In genomic region chr17:14578721-14579120, GRCm38 (mm10) we compare ENCODE assay signal across 18 mouse cellular contexts.
A peak's percentile ranks its signal among the peaks of the same experiment; 100 is the strongest.
DNase-seq lines count a peak whose midpoint lies in the region; ATAC-seq and TF ChIP-seq lines count a peak whose summit lies in the region.
"Had no signal": no experiment of that assay in that cellular context is flagged by ENCODE, and none has a peak within 500 bp of the region (broad histone marks: within the 10 kb centered on the region; RNA-seq: fewer than 3 reads in every experiment).

No protein-coding gene starts in this region.

- H3K27ac ChIP-seq in heart, embryonic 12.5 days (ENCODE audit: poor library complexity, severe bottlenecking): no peak overlapping the region
- 0 out of 2 replicates have a peak overlapping the region, but pooled peaks have one; percentile 31 for H3K27ac ChIP-seq in ES-E14 (ENCODE audit: insufficient read depth, low read depth, low read length, poor library complexity, severe bottlenecking)
- H3K27ac ChIP-seq in limb, embryonic 14.5 days (replicated peaks; ENCODE audit: low read depth, low read length): peak overlapping the region; percentile 44; the same call in 1 of the 2 replicates
- H3K27ac ChIP-seq: forebrain, embryonic 15.5 days; heart, embryonic 10.5 days; hindbrain, embryonic 13.5 days; intestine, embryonic 15.5 days had no signal

- H3K4me3 ChIP-seq in heart, embryonic 12.5 days: no peak overlapping the region
- no peak overlapping the region for H3K4me3 ChIP-seq in ES-E14 (ENCODE audit: insufficient read depth in 1 of 2, low read depth in 1 of 2, low read length in 2 of 2, poor library complexity in 1 of 2, severe bottlenecking in 1 of 2)
- no peak overlapping the region for H3K4me3 ChIP-seq in limb, embryonic 14.5 days (replicated peaks; ENCODE audit: low read length)
- H3K4me3 ChIP-seq: forebrain, embryonic 15.5 days; heart, embryonic 10.5 days; hindbrain, embryonic 13.5 days; intestine, embryonic 15.5 days had no signal

- H3K27me3 ChIP-seq in heart, embryonic 12.5 days (replicated peaks): no peaks in the 10 kb centered on the region
- H3K27me3 ChIP-seq in limb, embryonic 14.5 days (ENCODE audit: control insufficient read depth, insufficient read depth, low read length): no peaks in the 10 kb centered on the region
- H3K27me3 ChIP-seq: forebrain, embryonic 15.5 days; hindbrain, embryonic 13.5 days; intestine, embryonic 15.5 days; Patski had no signal

- no peaks in the 10 kb centered on the region for H3K9me3 ChIP-seq in heart, embryonic 12.5 days (replicated peaks)
- H3K9me3 ChIP-seq in ES-E14 (ENCODE audit: control insufficient read depth, insufficient read depth, low read depth, low read length): no peaks in the 10 kb centered on the region
- H3K9me3 ChIP-seq in limb, embryonic 14.5 days (ENCODE audit: control insufficient read depth, low read length): no peaks in the 10 kb centered on the region
- H3K9me3 ChIP-seq: forebrain, embryonic 15.5 days; heart, embryonic 10.5 days; hindbrain, embryonic 13.5 days; intestine, embryonic 15.5 days had no signal

- H3K4me2 ChIP-seq in heart, embryonic 12.5 days: no peak overlapping the region
- no peak overlapping the region for H3K4me2 ChIP-seq in limb, embryonic 14.5 days (replicated peaks; ENCODE audit: low read depth, low read length, severe bottlenecking)
- H3K4me2 ChIP-seq: forebrain, embryonic 15.5 days; hindbrain, embryonic 13.5 days; intestine, embryonic 15.5 days had no signal

- H3K36me3 ChIP-seq in heart, embryonic 12.5 days: no peaks in the 10 kb centered on the region
- H3K36me3 ChIP-seq in ES-E14 (ENCODE audit: control insufficient read depth, insufficient read depth, low read length, poor library complexity, severe bottlenecking): no peaks in the 10 kb centered on the region
- H3K36me3 ChIP-seq in limb, embryonic 14.5 days (ENCODE audit: control insufficient read depth, insufficient read depth, low read length): no peaks in the 10 kb centered on the region
- H3K36me3 ChIP-seq: forebrain, embryonic 15.5 days; heart, embryonic 10.5 days; hindbrain, embryonic 13.5 days; intestine, embryonic 15.5 days had no signal

- 87% methylated on average over 1 of the region's 1 CpGs for WGBS in heart, embryonic 12.5 days
- WGBS in limb, embryonic 14.5 days: 71% methylated on average over 1 of the region's 1 CpGs

- intact Hi-C loops in heart, postnatal 10 days (cut with DNase I): no loop called here

- no peak overlapping the region for H3K9ac ChIP-seq in heart, embryonic 12.5 days
- H3K9ac ChIP-seq in ES-E14 (ENCODE audit: insufficient read depth, low read depth, low read length, poor library complexity, severe bottlenecking): no peak overlapping the region
- no peak overlapping the region for H3K9ac ChIP-seq in limb, embryonic 14.5 days (ENCODE audit: low read depth, low read length, severe bottlenecking)
- H3K9ac ChIP-seq: forebrain, embryonic 15.5 days; hindbrain, embryonic 13.5 days; intestine, embryonic 15.5 days had no signal

- no peak for ATAC-seq in heart, embryonic 12.5 days (ENCODE audit: insufficient number of reproducible peaks, low FRiP score)
- peak; percentile 23; the same call in 1 of the 2 replicates for ATAC-seq in limb, embryonic 14.5 days (ENCODE audit: low FRiP score, low read depth)
- ATAC-seq: activated CD4-positive, CD25-positive, alpha-beta regulatory T cell, adult 4 months; forebrain, embryonic 15.5 days; intestine, embryonic 15.5 days; Patski had no signal

- in situ Hi-C loops in ES-E14 (cut with MboI; ENCODE audit: low sequenced_read_pairs in 2 of 2, unreplicated experiment in 2 of 2): no loop called here

- DNase-seq in gastrocnemius, adult 18-20 months (ENCODE audit: low spot score): peak; percentile 9
- no peak for DNase-seq in gastrocnemius, postnatal 10 days
- peak; percentile 23 to 39 for DNase-seq in heart, postnatal 10 days
- no peak for DNase-seq in ES-E14 (ENCODE audit: low read depth, low spot score)
- DNase-seq in limb, embryonic 14.5 days (ENCODE audit: low spot score): no peak
- DNase-seq in spleen, postnatal 36 days (ENCODE audit: low spot score in 2 of 2): no peak
- DNase-seq: adrenal gland, postnatal 14 days; cerebellum, adult 11-12 months; cerebellum, adult 9-10 months; cerebellum, postnatal 36 days; gastrocnemius, postnatal 14 days had no signal

- peaks cover 7% of the 10 kb centered on the region for H3K4me1 ChIP-seq in heart, embryonic 12.5 days (replicated peaks)
- H3K4me1 ChIP-seq in ES-E14 (ENCODE audit: control insufficient read depth in 2 of 2, insufficient read depth in 2 of 2, low read length in 2 of 2, poor library complexity in 1 of 2): no peaks in the 10 kb centered on the region
- H3K4me1 ChIP-seq in limb, embryonic 14.5 days (ENCODE audit: control insufficient read depth, insufficient read depth, low read length): peaks cover 9% of the 10 kb centered on the region; the same call in 1 of the 2 replicates
- H3K4me1 ChIP-seq: forebrain, embryonic 15.5 days; heart, embryonic 10.5 days; hindbrain, embryonic 13.5 days had no signal

- no peak for TF ChIP-seq POLR2A in limb, embryonic 14.5 days (IDR thresholded peaks at IDR 0.05; ENCODE audit: borderline replicate concordance, extremely low read depth, insufficient read depth, insufficient read length)

TF ChIP-seq in ES-E14, 5 proteins besides CTCF, POLR2A, EP300 and RAD21:
- no peak for TF ChIP-seq MAFK (IDR thresholded peaks at IDR 0.05; ENCODE audit: insufficient read depth, low read depth, low read length)
- TF ChIP-seq CHD2 (IDR thresholded peaks at IDR 0.05; ENCODE audit: low read depth, low read length): no peak
- TF ChIP-seq ZC3H11A (IDR thresholded peaks at IDR 0.05; ENCODE audit: borderline replicate concordance, low read depth, low read length): no peak
- TF ChIP-seq ZNF384 (IDR thresholded peaks at IDR 0.05; ENCODE audit: low read depth, low read length): no peak
- no peak for TF ChIP-seq HCFC1 (IDR thresholded peaks at IDR 0.05; ENCODE audit: borderline replicate concordance, insufficient read depth, low read length)
TF ChIP-seq in ES-E14: peak in this region for 0.

Comparison
In these comparisons a context has a peak if more than half of its experiments do, and no peak if none do; other contexts are left out.
1. DNase-seq: peak in gastrocnemius, adult 18-20 months (single experiment) and heart, postnatal 10 days (2 of 2); none in gastrocnemius, postnatal 10 days (single experiment), ES-E14 (single experiment), limb, embryonic 14.5 days (single experiment) and spleen, postnatal 36 days (0 of 2).